Mouse (Mus musculus): ENCODE measurements around the gene Ahcyl1.
A peak's percentile ranks its signal among the peaks of the same experiment; 100 is the strongest.
"Not testable (repeated sequence)": the region's sequence is repeated elsewhere in the genome, so short reads cannot be mapped to it uniquely, and the experiment has no call there.

Ahcyl1 gene

DNA sequence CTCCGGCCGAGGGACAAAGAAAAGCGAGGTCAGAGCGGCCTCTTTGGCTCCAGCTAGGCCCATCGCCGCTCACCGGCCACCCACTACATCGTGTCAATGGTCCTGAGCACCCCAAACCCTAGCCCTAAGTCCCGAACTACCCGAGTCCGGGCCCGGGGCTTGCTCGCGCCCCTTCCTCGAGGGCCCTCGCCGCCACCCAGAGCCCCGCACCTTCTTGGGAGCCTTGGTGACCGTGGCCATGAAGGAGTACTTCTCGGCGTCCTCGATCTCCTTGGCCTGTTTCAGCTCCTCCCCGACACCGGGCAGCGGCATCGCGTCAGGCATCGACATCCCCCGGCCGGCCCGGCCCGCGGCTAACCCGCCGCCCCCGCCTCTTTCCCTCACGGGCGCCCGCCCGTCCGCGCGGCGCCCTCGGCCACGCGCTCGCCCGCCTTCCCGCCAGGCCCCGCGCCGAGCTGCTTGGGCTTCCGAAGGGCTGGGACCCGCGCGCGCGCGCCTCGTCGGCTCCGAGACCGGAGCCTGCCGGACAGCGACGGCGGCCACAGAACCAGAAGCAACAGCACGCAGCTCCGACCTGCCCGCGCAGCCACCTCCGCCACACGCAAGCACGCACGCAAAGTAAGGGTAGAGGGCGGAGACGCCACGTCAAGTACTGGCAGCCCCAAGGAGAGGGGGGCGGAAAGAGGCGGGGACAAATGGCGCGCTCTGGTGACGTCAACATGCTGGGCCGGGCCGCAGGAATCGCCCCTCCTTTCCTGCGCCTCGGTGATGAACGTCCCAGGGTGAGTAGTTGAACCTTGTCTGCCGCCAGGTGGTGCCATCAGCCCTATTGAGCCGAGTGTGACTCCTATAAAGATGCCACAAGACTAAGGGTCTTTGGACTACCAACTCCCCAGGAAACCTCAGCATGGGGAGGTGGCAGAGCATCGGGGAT is at the start of gene Ahcyl1:
Ahcyl1 (minus strand) TSS at position 613 of the 934 bp plus-strand sequence.
- peak; percentile 98 to 99 for DNase-seq (ENCODE audit: low spot score in 2 of 2)

DNA sequence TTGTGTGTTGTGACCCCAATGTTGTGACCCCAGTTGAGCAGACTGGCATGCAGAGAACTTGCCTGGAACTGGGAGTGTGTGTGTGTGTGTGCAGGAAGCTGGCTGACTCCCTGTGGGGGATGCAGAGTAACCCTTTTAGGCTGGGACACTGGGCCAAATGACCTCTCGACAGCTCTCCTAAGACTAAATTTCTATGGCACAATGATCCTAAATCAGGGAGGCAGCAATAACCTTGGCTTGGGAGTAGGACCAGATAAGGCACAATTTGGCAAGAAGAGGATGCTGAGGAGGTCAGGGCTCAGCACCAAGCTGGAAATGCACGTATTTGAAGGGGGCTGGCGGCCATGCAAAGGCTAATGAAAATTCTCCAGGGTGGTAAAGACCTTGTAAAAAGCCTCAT is 49.7 kb upstream of the Ahcyl1 start:
- no peak for DNase-seq (ENCODE audit: low spot score in 2 of 2)

DNA sequence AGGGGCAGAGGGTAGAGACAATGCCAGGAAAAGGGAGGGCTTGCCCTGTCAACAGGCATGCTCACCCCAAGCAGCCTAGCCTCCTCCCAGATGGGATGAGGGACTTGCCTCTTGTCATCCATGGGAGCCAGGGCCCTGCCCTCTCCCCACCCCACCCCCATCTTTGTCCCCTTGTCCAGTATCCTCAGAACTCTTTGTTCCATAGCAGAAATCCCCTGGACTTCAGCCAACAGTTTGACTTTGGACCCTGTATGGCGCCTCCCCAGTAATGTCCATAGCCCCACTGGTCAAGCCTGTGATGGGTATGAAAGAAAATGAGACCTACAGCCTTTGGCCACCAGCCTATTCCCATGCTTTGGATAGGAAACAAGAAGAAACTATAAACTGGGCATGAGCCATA is 47.3 kb upstream of the Ahcyl1 start:
- no peak for DNase-seq (ENCODE audit: low spot score in 2 of 2)

DNA sequence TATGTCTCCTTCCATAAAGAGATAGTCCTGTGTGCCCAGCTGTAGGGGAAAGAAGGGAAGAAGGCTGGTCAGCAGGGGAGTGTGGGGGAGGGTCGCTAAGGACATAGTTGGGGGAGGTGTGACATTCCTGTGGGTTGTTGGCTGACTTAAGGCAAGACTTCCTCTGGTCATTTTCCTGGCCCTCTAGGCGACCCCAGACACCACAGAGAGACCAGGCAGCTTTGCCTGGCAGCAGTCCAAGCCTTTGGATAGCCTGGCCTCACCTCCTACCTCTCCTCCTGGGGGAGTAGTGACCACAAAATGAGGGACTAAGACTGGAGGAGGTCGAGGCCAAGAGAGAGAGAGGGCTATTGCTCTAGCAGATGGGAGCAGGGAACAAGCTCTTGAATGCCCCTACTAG is 46.7 kb upstream of the Ahcyl1 start:
- no peak for DNase-seq (ENCODE audit: low spot score in 2 of 2)

DNA sequence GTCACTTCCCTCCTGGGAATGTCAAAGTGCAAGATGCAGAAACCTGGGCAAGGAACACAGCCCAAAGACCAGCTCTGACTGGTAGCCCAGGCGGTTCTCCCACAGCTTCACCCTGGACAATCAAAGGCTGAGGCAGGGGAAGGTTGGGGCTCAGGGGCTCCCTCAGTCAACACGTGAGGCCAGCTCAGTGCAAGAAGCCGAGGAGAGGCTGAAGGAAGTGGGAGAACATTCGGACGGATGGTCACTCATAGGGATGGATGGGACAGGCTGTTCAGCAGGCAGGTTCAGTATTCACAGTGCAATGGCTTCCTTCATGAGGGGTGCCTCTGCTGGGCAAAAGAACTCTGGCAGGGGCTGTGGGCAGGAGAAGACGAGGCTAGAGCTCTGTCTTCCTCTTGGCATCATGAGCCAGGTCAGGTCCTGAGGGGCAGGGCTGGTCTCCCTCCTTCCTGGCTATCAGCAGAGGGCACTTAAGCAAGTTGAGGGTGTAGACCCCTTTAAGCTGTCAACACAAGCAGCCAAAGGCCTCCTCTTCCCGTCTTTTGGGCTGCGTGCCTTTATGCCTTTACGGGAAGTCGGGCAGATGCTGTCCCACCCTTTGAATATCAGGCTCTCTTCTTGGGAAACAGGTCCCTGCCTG is 45.8 kb upstream of the Ahcyl1 start:
- DNase-seq (ENCODE audit: low spot score in 2 of 2): no peak

DNA sequence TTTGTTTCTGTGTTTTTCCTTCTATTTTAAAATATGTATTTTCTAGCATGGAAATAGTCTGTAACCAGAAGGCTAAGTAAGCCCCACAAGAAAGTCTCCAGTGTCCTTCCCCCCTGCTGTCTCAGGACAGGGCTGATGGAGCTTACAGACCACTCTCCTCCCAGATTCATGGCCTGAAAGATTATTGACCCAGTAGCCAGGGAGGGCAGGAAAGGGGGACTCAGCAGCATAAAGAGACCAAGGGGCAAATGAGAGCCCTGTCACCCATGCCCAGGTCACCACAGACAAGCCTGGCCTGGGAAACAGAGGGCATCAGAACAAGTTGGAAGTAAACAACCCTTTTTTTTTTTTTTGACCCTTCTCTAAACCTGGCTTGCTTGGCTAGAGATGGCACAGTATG is 45.0 kb upstream of the Ahcyl1 start:
- DNase-seq (ENCODE audit: low spot score in 2 of 2): no peak

DNA sequence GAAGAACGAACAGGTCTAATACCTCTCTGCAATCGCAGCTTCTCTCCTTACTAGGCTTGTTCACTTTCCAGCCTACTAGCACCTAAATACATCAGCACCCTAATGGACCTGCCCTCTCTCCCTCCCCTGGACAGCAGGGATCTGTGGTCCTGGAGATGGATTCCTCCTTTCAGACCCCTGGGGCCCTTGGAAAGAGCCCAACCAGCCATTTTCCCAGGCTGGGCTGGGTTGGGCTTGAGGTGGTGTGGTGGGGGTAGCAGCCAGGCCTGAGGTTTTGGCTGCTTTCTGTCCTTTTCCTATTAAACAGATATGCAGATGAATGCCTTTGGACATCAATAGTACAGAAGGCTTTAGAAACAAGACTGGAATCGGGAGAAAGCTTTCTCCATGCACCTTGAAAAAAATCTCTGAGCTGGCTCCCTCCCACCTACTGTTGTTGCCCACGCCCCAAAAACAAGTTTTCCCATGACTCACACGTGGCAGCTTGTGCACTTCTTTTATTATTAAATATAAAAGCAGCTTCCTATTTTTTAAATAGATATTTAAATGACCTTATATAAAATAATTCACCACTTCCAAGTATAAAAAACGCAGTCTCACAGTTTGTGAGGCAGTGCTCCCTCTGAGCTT is 44.3 kb upstream of the Ahcyl1 start:
- no peak for DNase-seq (ENCODE audit: low spot score in 2 of 2)

DNA sequence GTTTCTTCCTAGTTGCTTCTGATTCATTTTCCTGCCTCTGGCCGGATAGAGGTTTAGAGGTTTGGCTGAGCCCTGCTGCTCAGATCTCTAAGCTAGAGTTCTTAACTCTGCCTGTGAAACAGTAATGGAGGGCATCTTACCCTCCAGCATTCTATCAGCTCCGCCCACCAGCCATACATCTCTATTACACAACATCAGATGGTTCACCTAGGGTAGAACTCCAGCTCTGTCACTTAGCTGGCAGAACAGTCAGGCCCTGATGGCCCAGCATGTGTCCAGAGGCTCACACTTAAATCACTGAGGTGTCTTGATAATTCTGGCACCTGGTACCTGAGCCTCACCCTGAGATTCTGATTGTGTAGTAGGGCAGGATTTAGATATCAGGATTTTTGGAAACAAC is 43.6 kb upstream of the Ahcyl1 start:
- no peak for DNase-seq (ENCODE audit: low spot score in 2 of 2)

DNA sequence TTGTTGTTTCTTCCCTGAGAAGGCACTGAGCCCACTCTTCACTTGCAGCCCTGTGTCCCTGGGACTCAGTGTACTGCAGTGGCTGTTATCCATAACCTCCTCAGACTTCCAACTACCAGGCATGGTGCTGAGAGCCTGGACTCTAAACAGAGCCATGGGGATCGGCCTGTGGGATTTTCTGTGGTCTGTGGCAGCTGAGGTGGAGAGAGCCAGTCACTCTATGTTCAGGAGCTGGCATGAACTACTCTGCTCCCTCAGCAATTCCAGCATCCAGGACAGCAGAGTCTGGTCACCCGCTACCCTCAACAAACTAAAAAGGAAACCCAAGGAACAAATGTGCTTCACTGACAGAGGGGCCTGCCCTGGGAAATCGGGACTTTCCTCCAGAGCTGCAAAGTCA is 43.1 kb upstream of the Ahcyl1 start:
- no peak for DNase-seq (ENCODE audit: low spot score in 2 of 2)

DNA sequence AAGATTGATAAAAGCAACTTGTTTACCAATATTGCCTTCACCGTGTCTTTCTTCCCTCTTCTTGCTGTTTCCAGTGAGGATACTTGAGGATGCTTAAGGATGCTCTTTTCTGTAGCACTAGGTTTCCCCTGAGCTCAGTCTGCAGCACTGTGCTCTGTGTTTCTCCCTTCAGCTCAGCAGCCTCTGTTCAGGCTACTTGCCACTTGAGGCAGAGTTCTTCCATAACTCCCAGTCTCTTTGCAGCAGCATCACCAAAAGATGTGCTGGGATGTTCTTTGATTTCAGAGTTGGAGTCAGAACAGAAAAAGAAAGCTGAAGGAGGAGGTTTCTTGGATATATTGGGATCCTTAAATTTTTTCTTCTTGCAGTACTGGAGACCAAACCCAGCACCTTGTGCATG is 42.3 kb upstream of the Ahcyl1 start:
- no peak for DNase-seq (ENCODE audit: low spot score in 2 of 2)

DNA sequence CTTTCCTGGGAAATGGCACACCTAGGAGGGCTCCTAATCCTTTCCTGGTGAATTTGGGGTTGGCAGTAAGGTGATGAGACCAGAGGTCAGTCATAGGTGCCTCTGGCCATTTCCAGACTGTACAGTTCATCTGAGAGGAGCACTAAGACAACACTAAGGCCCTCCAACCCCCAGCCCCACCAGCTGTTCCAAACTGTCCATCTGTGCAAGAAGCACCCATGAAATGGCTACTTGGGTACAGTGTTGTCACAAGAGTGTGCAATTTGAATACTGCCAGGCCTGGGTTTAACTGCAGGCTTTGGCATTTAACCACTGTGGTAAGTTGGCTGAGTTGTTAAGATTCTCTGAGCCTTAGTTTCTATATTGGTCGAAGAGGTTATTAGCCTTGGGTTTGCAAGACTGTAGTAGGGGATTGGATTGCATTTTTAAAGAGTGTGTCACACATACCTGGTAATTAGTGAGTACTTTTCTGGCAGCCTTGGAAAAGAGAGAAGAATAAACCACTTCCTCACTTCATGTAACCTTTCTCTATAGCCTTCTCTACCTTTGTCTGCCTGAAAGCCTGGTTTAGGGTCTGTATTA is 41.3 kb upstream of the Ahcyl1 start:
- DNase-seq (ENCODE audit: low spot score in 2 of 2): no peak

DNA sequence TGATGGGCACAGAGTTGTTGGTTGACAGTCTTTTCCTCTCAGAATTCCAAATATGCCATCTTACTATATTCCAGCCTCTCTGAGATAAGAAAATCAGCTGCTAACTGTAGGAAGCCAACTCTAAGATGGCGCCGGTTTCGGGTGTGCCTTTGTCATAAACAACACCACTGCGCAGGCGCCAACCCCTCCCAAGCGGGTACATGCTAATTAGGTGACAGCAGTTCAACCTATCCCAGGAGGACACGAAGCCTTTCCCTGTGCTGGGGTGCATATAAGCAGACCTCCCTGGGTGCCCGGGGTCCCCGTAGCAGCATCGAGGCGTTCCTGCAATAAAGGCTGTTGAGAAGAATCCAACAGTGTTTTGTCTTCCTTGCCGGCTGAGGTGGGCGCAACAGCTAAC is 39.3 kb upstream of the Ahcyl1 start:
- DNase-seq (ENCODE audit: low spot score in 2 of 2): not testable (repeated sequence)

DNA sequence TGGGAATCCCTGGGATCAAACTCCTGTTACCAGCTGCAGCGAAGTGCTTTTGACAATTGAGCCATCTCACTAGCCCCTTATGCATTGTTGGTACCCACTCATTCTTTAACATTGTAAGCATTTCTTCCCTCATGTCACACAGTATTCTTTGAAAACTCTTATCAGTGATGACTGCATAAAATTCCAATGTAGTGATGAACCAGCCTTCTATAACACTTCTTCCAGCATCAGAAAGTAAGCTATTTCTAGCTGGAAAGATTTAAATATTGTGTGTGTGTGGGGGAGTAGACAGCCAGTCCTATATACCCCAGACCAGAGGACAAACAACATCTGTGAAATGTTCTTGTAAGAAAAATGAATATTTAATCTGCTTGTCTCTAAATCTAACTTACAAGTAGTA is 37.0 kb upstream of the Ahcyl1 start:
- DNase-seq (ENCODE audit: low spot score in 2 of 2): no peak

DNA sequence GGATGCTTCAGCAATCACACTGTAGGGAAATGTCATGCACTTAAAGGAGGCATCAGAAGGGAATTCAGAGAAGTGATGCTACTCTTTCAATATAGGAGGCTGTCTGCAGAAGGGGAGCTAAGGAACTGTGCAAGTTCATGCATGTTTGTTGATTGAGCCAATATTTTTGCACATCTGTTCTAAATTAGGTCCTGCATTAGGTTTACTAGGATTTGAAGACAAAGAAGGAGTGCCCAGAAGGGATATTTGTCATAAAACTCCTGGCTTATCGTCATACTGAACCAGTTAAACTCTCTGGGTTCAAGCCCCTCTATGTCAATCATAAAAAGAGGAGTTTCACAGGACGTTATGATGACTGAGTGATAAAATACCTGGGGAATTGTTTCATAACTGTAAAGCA is 33.9 kb upstream of the Ahcyl1 start:
- no peak for DNase-seq (ENCODE audit: low spot score in 2 of 2)

DNA sequence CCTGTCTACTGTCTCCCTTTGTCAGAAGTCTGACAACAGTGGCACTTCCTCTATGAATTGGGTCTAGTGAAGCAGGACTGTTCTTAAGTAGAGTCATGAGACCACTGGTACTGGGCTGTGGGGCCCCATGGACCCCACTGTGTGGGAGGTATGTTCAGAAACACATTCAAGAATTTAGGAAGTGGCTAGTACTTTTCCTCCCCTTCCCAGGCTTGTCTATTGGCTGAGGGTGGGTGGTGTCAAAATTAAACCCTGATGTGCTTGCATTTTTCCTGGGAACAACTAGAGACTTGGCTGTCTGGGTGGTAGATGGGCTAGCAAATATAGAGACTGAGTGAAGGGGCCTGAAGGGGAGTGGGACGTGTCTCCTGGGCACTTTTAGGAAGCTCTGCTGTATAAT is 32.1 kb upstream of the Ahcyl1 start:
- no peak for DNase-seq (ENCODE audit: low spot score in 2 of 2)

DNA sequence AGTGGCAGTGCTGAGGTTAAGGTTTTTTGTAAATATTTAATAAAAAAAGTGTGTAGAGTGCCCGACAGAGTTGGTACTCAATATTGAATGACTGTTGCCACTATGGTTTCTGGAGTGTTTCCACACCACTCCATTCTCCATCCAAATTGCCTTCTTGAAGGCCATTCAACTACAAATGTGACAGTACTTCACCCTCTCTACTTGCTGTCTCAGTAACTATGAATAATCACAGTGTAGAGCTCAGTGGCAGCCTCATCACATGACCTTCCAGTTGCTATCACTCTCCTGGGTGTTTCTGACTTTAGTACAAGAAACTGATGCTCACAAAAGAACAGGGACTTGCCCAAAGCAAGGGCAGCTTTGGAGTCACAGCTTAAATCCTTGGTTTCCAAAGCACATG is 19.6 kb upstream of the Ahcyl1 start:
- no peak for DNase-seq (ENCODE audit: low spot score in 2 of 2)

DNA sequence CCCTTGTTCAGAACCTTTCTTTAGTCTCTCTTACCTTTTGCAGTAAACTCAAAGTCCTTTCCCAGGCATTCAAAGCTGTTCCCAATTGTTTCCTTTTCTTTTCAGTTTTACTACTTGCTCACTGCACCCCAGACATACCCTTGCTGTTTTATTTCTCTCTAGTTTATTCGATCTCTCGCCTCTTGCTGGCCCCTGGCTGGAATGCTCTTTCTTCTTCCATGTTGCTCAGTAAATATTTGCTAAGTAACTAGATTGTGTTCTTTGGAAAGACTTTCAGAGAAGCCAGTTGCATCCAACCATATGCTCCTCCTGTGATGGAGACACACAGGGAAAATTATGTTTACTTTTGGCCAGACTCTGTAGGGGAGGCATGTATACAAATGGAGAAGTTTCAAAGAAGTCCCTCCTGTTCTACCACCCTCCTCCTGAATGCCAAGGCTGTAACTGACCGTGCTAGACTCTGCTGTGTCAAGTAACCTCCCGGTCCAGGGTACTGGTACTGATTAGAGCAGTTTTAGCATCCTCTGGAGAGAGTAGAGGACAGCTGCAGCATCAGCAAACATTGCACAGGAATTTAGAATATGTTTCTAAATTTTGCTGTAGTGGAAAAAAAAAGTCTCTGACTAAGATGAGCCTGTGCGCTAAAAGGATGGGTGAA is 18.0 kb upstream of the Ahcyl1 start:
- no peak for DNase-seq (ENCODE audit: low spot score in 2 of 2)

DNA sequence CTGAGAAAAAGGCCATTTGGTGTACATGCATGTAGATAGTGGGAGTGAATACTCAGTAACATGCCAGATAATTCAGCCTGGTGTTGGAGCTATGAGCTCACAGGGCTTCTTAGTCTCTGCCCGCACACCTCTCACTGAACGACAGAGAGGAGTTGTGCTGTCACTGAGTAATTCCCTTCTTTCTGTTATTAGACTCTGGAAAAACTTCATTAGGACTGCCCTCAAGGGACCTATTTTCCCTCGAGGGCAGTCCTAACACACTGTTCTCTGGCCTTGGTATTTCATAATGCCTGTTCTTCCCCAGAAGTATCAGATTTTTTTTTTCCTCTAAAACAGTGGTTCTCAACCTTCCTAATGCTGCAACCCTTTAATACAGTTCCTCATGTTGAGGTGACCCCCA is 15.7 kb upstream of the Ahcyl1 start:
- no peak for DNase-seq (ENCODE audit: low spot score in 2 of 2)

DNA sequence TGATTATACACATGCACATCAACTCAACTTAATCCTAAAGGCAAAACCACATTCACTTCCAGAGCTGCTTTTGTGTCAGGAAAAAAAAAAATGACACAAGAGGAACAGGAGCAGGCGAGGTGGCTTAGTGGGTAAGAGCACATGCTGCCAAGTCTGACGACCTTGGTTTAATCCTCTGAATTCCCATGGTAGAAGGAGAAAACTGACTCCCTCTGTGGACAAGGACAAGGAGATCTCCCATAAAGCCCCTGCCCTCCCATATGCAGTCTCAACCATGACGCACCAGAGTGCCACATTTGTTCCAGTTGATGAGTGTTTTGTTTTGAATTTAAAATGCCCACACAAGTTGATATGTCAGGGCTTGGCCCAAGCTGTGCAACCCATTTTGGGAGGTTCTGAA is 12.8 kb upstream of the Ahcyl1 start:
- DNase-seq (ENCODE audit: low spot score in 2 of 2): no peak

DNA sequence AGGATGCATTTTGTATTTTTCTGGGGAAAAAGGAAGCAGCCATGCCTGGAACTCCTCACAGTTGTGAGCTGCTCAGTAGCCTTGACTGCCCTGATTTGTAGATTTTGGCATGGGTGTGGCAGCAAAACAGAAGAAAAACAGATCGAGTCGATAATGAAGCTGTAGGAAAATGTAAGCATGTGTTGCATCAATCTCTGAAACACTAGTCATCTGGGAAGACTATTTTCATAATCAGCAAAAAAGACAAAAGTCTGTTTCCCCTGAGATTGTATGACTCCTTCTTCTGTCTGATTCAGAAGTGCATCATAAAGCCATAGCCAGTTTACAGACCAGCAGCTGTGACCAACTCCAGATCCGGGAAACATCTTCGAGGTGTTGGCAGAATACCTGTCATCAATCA is 10.9 kb upstream of the Ahcyl1 start:
- no peak for DNase-seq (ENCODE audit: low spot score in 2 of 2)

DNA sequence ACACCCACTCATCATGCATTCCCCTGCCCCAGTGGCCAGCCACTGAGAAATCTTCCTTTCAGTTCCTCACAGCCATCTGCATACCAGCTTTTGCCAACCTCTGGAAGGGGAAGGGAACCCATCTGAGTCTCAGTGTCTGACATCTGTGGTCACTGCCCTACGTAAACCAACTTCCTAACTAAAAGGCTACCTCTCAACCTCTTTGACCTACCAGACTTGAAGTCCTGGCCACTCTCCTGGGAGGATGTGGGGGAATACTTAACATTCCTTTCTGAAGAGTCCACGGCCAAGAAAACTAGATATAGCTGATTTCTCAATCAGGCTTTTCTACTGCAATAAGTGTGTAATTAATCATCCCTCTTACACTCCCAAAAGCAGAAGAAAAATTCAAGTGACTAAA is 9.8 kb upstream of the Ahcyl1 start:
- DNase-seq (ENCODE audit: low spot score in 2 of 2): no peak

DNA sequence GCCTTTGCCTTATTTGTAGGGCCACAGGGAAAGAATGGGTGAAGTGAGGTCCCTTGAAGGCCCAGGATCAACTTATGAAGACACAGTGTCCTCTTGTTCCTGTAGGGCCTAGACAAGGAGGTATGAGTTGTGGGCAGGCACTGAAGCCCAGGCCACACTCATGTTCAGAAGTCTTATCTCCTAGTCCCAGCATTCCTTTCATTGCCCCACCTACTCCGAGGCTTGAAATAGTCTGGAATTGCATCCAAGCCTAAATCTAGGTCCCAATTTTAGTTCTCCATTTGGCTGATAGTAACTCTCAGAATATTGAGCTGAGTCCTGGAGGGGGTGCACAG is 8.0 kb upstream of the Ahcyl1 start:
- no peak for DNase-seq (ENCODE audit: low spot score in 2 of 2)
